9 mouse cellular contexts compared by ENCODE assay signal in the genomic region with DNA sequence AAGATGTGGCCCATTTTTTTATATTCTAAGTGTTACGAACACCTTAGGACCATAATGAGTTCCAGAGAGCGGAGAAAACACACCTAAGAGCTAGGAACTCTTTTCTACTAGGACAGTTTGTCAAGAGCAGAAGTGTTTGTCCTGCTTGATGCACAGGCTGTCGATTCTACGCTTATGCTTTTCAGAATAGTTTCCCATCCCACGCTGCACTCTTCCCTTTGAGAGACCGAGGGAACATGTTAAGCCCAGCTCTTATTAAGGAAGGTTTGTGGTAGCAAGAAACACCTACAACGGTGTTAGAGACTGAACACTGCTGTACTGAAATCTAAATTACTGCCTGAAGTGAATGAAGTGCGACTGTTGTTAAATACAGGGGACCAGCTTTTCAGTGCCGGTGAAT. TPM values are rescaled to one million over a fixed set of nuclear protein-coding genes. Genes with fewer than 3 reads are reported as not detected.
DNase-seq lines count a peak whose midpoint lies in the region; ATAC-seq and TF ChIP-seq lines count a peak whose summit lies in the region.
"Had no signal": no experiment of that assay in that cellular context is flagged by ENCODE, and none has a peak within 500 bp of the region (broad histone marks: within the 10 kb centered on the region; RNA-seq: fewer than 3 reads in every experiment).

No protein-coding gene starts in this region.

- no peak for DNase-seq in kidney, adult 18-20 months
- DNase-seq in hindbrain, embryonic 14.5 days (ENCODE audit: low spot score) = no peak
- no peak for DNase-seq in midbrain, postnatal 0 days (ENCODE audit: low spot score)
- no peak for DNase-seq in urinary bladder, postnatal 25 days (ENCODE audit: low spot score)
- DNase-seq in layer of hippocampus, adult 9-11 months = no peak
- DNase-seq in layer of hippocampus, postnatal 25 days (ENCODE audit: extremely low spot score in 1 of 2, low spot score in 1 of 2) = no peak
- DNase-seq: adrenal gland, adult 8-10 months had no signal

- 58% methylated on average over 9 of the region's 9 CpGs for WGBS in kidney, embryonic 14.5 days
- 68% methylated on average over 9 of the region's 9 CpGs for WGBS in embryonic facial prominence, embryonic 15.5 days
- WGBS in hindbrain, embryonic 14.5 days = 74% methylated on average over 9 of the region's 9 CpGs
- WGBS in midbrain, postnatal 0 days = 61% methylated on average over 9 of the region's 9 CpGs

- H3K4me3 ChIP-seq in kidney, embryonic 14.5 days (ENCODE audit: low read length) = peak overlapping the region; percentile 34; the same call in 1 of the 2 replicates
- H3K4me3 ChIP-seq in embryonic facial prominence, embryonic 15.5 days (replicated peaks) = peak overlapping the region; percentile 42; the same call in 1 of the 2 replicates
- H3K4me3 ChIP-seq in hindbrain, embryonic 14.5 days (replicated peaks; ENCODE audit: low read length) = peak overlapping the region; percentile 40
- peak overlapping the region; percentile 45 for H3K4me3 ChIP-seq in midbrain, postnatal 0 days (ENCODE audit: low read depth, low read length)

- H3K4me1 ChIP-seq in kidney, embryonic 14.5 days (ENCODE audit: control insufficient read depth, insufficient read depth, low read length) = no peaks in the 10 kb centered on the region
- peaks cover 17% of the 10 kb centered on the region for H3K4me1 ChIP-seq in embryonic facial prominence, embryonic 15.5 days
- no peaks in the 10 kb centered on the region; the same call in 1 of the 2 replicates for H3K4me1 ChIP-seq in hindbrain, embryonic 14.5 days (replicated peaks; ENCODE audit: control insufficient read depth, insufficient read depth, low read length)
- H3K4me1 ChIP-seq in midbrain, postnatal 0 days (ENCODE audit: insufficient read depth, low read length) = no peaks in the 10 kb centered on the region

- peak overlapping the region; percentile 67 for H3K4me2 ChIP-seq in kidney, embryonic 14.5 days (replicated peaks; ENCODE audit: low read depth, low read length)
- peak overlapping the region; percentile 75 for H3K4me2 ChIP-seq in embryonic facial prominence, embryonic 15.5 days (replicated peaks)
- H3K4me2 ChIP-seq in hindbrain, embryonic 14.5 days (replicated peaks) = peak overlapping the region; percentile 89
- peak overlapping the region; percentile 78 for H3K4me2 ChIP-seq in midbrain, postnatal 0 days (ENCODE audit: low read depth, low read length, poor library complexity, severe bottlenecking)

- no peak overlapping the region for H3K27ac ChIP-seq in kidney, embryonic 14.5 days (ENCODE audit: low read depth, low read length)
- no peak overlapping the region for H3K27ac ChIP-seq in embryonic facial prominence, embryonic 15.5 days (replicated peaks)
- no peak overlapping the region for H3K27ac ChIP-seq in hindbrain, embryonic 14.5 days
- H3K27ac ChIP-seq in midbrain, postnatal 0 days (ENCODE audit: low read depth, low read length) = no peak overlapping the region

- H3K9ac ChIP-seq in kidney, embryonic 14.5 days (ENCODE audit: low read depth, low read length) = no peak overlapping the region
- no peak overlapping the region for H3K9ac ChIP-seq in embryonic facial prominence, embryonic 15.5 days
- peak overlapping the region; percentile 60; the same call in 1 of the 2 replicates for H3K9ac ChIP-seq in hindbrain, embryonic 14.5 days
- no peak overlapping the region for H3K9ac ChIP-seq in midbrain, postnatal 0 days (replicated peaks; ENCODE audit: low read length, poor library complexity, severe bottlenecking)

- no peaks in the 10 kb centered on the region for H3K9me3 ChIP-seq in kidney, embryonic 14.5 days (ENCODE audit: control insufficient read depth, low read length)
- no peaks in the 10 kb centered on the region for H3K9me3 ChIP-seq in embryonic facial prominence, embryonic 15.5 days (replicated peaks)
- H3K9me3 ChIP-seq in hindbrain, embryonic 14.5 days (ENCODE audit: control insufficient read depth, low read length) = no peaks in the 10 kb centered on the region
- H3K9me3 ChIP-seq in midbrain, postnatal 0 days (ENCODE audit: low read length) = no peaks in the 10 kb centered on the region

- no peaks in the 10 kb centered on the region for H3K36me3 ChIP-seq in kidney, embryonic 14.5 days (ENCODE audit: control insufficient read depth, insufficient read depth, low read length)
- H3K36me3 ChIP-seq in embryonic facial prominence, embryonic 15.5 days = no peaks in the 10 kb centered on the region
- no peaks in the 10 kb centered on the region for H3K36me3 ChIP-seq in hindbrain, embryonic 14.5 days (replicated peaks; ENCODE audit: control insufficient read depth, insufficient read depth)
- no peaks in the 10 kb centered on the region for H3K36me3 ChIP-seq in midbrain, postnatal 0 days (ENCODE audit: insufficient read depth, low read length)

- no peaks in the 10 kb centered on the region for H3K27me3 ChIP-seq in kidney, embryonic 14.5 days (ENCODE audit: control insufficient read depth, insufficient read depth, low read length)
- peaks cover 32% of the 10 kb centered on the region for H3K27me3 ChIP-seq in embryonic facial prominence, embryonic 15.5 days
- H3K27me3 ChIP-seq in hindbrain, embryonic 14.5 days (ENCODE audit: control insufficient read depth, insufficient read depth, low read length) = 0 out of 2 replicates have a peak, but pooled peaks cover 9% of the 10 kb centered on the region
- H3K27me3 ChIP-seq in midbrain, postnatal 0 days (ENCODE audit: insufficient read depth, low read length) = peaks cover 4% of the 10 kb centered on the region; the same call in 1 of the 2 replicates

- no peak for TF ChIP-seq CTCF in midbrain, postnatal 0 days (IDR thresholded peaks at IDR 0.05)

- ATAC-seq in kidney, embryonic 14.5 days (ENCODE audit: low FRiP score, low TSS enrichment) = no peak
- no peak for ATAC-seq in embryonic facial prominence, embryonic 15.5 days (ENCODE audit: insufficient number of reproducible peaks, low FRiP score, low TSS enrichment, low read depth)
- no peak for ATAC-seq in hindbrain, embryonic 14.5 days (ENCODE audit: low FRiP score)
- no peak for ATAC-seq in midbrain, postnatal 0 days (ENCODE audit: low FRiP score)

RNA-seq across cellular contexts. Expression of gene Kcnab1, which starts 1.0 kb away (rescaled TPM):
- polyA plus RNA-seq in kidney, embryonic 14.5 days (2014; fragmentation: Nextera tagmentation; extraction: Ambion mirVana) = 2.4 and 3.5 TPM in 2 replicates
- polyA plus RNA-seq in embryonic facial prominence, embryonic 15.5 days (2015; fragmentation: Nextera tagmentation; extraction: Ambion mirVana) = 2.4 and 2.5 TPM in 2 replicates
- 11.4 and 12.8 TPM in 2 replicates for polyA plus RNA-seq in hindbrain, embryonic 14.5 days (2014; fragmentation: Nextera tagmentation; extraction: Ambion mirVana)
- total RNA-seq in midbrain, postnatal 0 days (2014; rRNA removed) = 7.1 and 8.0 TPM in 2 replicates
- 8.6 and 8.8 TPM in 2 replicates for polyA plus RNA-seq in midbrain, postnatal 0 days (2015; fragmentation: Nextera tagmentation; extraction: Ambion mirVana)
- total RNA-seq in layer of hippocampus, postnatal 25 days (2021) = 100 to 1,000 TPM; 160 to 161 TPM
